Mouse (Mus musculus) E14TG2a.4 (cell line): ENCODE data around the gene Olfr1474.

Source experiments
- CTCF ChIP-seq: conservative IDR thresholded peaks from 2 replicates; pipeline ENCODE4 v1.5.1; 2014; ENCODE audit warnings: low read length
- NANOG ChIP-seq: IDR thresholded peaks from 2 replicates; pipeline ENCODE4 v1.6.1; 2014; ENCODE audit warnings: borderline replicate concordance, low read length, mixed read lengths

- TF ChIP-seq CTCF (no peak), NANOG (no peak)
These were observed 10.7 kb downstream of the Olfr1474 start, which contains the start of gene Olfr1475 for GRCm38 (mm10) chr19:13480096-13480495.
